ENCODE assay signal across 23 mouse cellular contexts in the genomic region with DNA sequence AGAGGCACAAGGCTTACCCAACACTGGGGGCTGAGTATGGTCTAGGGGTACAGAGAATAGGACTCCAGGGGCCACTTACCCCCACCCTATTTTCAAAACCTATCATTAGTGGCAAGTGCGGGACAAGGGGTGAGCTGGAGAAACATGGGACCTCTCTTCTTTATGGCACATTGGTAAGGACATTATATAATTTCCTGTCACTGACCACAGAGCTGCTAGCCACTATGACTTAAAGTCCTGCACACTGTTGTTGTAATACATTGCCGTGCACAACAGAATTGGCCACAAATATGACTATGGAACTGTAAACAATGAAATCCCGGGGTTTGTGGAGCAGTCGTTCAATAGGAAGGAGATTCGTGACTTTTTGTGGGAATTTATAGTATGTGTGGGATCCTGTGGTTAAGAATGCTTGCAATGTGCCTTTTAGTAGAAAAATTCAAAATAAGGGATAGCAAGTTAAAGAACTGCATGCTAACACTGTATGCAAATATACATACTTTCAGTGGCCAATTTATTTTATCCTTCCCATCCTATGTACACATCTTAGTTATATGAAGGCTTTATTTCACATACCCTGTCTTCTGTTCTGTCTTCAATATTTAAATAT. TPM values are rescaled to one million over a fixed set of nuclear protein-coding genes. Genes with fewer than 3 reads are reported as not detected.
"Had no signal": no experiment of that assay in that cellular context is flagged by ENCODE, and none has a peak within 500 bp of the region (broad histone marks: within the 10 kb centered on the region; RNA-seq: fewer than 3 reads in every experiment).

No protein-coding gene starts in this region.

- H3K4me1 ChIP-seq: limb, embryonic 10.5 days; neural tube, embryonic 12.5 days; neural tube, embryonic 15.5 days had no signal

- H3K36me3 ChIP-seq: limb, embryonic 10.5 days; limb, embryonic 13.5 days; liver, embryonic 13.5 days; neural tube, embryonic 12.5 days; neural tube, embryonic 15.5 days had no signal

- H3K4me3 ChIP-seq: limb, embryonic 10.5 days; limb, embryonic 13.5 days; liver, embryonic 13.5 days; neural tube, embryonic 12.5 days; neural tube, embryonic 15.5 days had no signal

- H3K9ac ChIP-seq: limb, embryonic 13.5 days; liver, embryonic 13.5 days; lung, embryonic 14.5 days; neural tube, embryonic 12.5 days; neural tube, embryonic 15.5 days had no signal

- H3K27ac ChIP-seq: kidney, postnatal 0 days; limb, embryonic 10.5 days; limb, embryonic 13.5 days; liver, embryonic 13.5 days; neural tube, embryonic 12.5 days; neural tube, embryonic 15.5 days had no signal

- H3K27me3 ChIP-seq: limb, embryonic 13.5 days; liver, embryonic 13.5 days; neural tube, embryonic 12.5 days; neural tube, embryonic 15.5 days had no signal

- ATAC-seq: intestine, embryonic 16.5 days; lung, postnatal 0 days had no signal

- DNase-seq: kidney, adult 18-20 months; kidney, adult 9 months; kidney, postnatal 25 days; layer of hippocampus, postnatal 36 days; liver; liver, embryonic 13.5 days; lung, embryonic 14.5 days; midbrain, embryonic 14.5 days; retina, postnatal 1 day; right cerebral cortex, postnatal 25 days; spleen, adult 18-20 months; thymus, adult 2 months; thymus, postnatal 14 days; thymus, postnatal 4 days had no signal

- H3K4me2 ChIP-seq: limb, embryonic 13.5 days; liver, embryonic 13.5 days; lung, embryonic 14.5 days; midbrain, embryonic 11.5 days; neural tube, embryonic 12.5 days; neural tube, embryonic 15.5 days had no signal

- H3K9me3 ChIP-seq: limb, embryonic 10.5 days; limb, embryonic 13.5 days; liver, embryonic 13.5 days; neural tube, embryonic 12.5 days; neural tube, embryonic 15.5 days had no signal

RNA-seq across cellular contexts. Expression of gene Pde7b, which starts 25.9 kb away (rescaled TPM):
- total RNA-seq: megakaryocyte-erythroid progenitor cell, adult 5-6 weeks had no signal
